Mouse (Mus musculus): ENCODE data around the gene Akr1c20. TPM values are rescaled to one million over a fixed set of nuclear protein-coding genes. Genes with fewer than 3 reads are reported as not detected.

Akr1c20 gene
- polyA plus RNA-seq, 1 experiment from 2014 or later: not detected

Other genes with a start within 250 kb of the Akr1c20 start
- not detected in 2 replicates for gene Akr1c12, start 243.9 kb downstream of the Akr1c20 start, polyA plus RNA-seq (2014; fragmentation: Nextera tagmentation; extraction: Ambion mirVana)
- gene Akr1c6, start 89.0 kb downstream of the Akr1c20 start, polyA plus RNA-seq (2014; fragmentation: Nextera tagmentation; extraction: Ambion mirVana): not detected in 2 replicates
- not detected in 2 replicates for gene Akr1c21, start 50.7 kb upstream of the Akr1c20 start, polyA plus RNA-seq (2014; fragmentation: Nextera tagmentation; extraction: Ambion mirVana)
- gene Akr1e1, start 85.8 kb upstream of the Akr1c20 start, polyA plus RNA-seq (2014; fragmentation: Nextera tagmentation; extraction: Ambion mirVana): 39.3 and 39.4 TPM in 2 replicates

All from embryonic facial prominence, embryonic 11.5 days (tissue).